23 mouse cellular contexts compared by ENCODE assay signal in genomic region chr3:96473556-96473955, GRCm38 (mm10). TPM values are rescaled to one million over a fixed set of nuclear protein-coding genes. Genes with fewer than 3 reads are reported as not detected.
"Had no signal": no experiment of that assay in that cellular context is flagged by ENCODE, and none has a peak within 500 bp of the region (broad histone marks: within the 10 kb centered on the region; RNA-seq: fewer than 3 reads in every experiment).

No protein-coding gene starts in this region.

RNA-seq across cellular contexts. Expression of gene BC107364, which starts 21.4 kb away (rescaled TPM):
- polyA plus RNA-seq: limb, embryonic 11.5 days; limb, embryonic 12.5 days; limb, embryonic 13.5 days; limb, embryonic 14.5 days; liver, adult 2 months; liver, embryonic 11.5 days; liver, embryonic 12.5 days; liver, embryonic 13.5 days; liver, embryonic 14.5 days; liver, embryonic 15.5 days; liver, embryonic 16.5 days; liver, postnatal 0 days; lung, adult 2 months; lung, embryonic 14.5 days; macrophage; midbrain, embryonic 12.5 days; midbrain, embryonic 13.5 days; midbrain, embryonic 14.5 days; midbrain, embryonic 15.5 days; midbrain, embryonic 16.5 days; midbrain, postnatal 0 days; myocyte; neural tube, embryonic 11.5 days had no signal

RNA-seq across cellular contexts. Expression of gene Hfe2, which starts 51.4 kb away (rescaled TPM):
- polyA plus RNA-seq: macrophage had no signal
